Mouse (Mus musculus): ENCODE data around the gene Fgf8. TPM values are rescaled to one million over a fixed set of nuclear protein-coding genes. Genes with fewer than 3 reads are reported as not detected.

The Fgf8 gene
- polyA plus RNA-seq, 1 experiment from 2014 or later = 0.47 TPM

- 74% methylated on average over 5 of the region's 5 CpGs for whole genome bisulfite sequencing
- H3K36me3 ChIP-seq (ENCODE audit: control insufficient read depth, insufficient read depth) = no peaks in the 10 kb centered on the region
- H3K4me1 ChIP-seq (ENCODE audit: control insufficient read depth, insufficient read depth, low read length) = peaks cover 11% of the 10 kb centered on the region
- H3K4me3 ChIP-seq (ENCODE audit: low read length) = no peak overlapping the region
- H3K4me2 ChIP-seq (ENCODE audit: low read depth, low read length) = no peak overlapping the region
- no peak for ATAC-seq (replicated peaks; ENCODE audit: extremely low read depth, insufficient read depth, low FRiP score)
- H3K27ac ChIP-seq (ENCODE audit: low read length) = no peak overlapping the region
- H3K27me3 ChIP-seq (ENCODE audit: control insufficient read depth, insufficient read depth, low read length) = no peaks in the 10 kb centered on the region
- no peak overlapping the region for H3K9ac ChIP-seq (ENCODE audit: low read length)
- H3K9me3 ChIP-seq (replicated peaks; ENCODE audit: control insufficient read depth, low read length) = no peaks in the 10 kb centered on the region
Observed at GRCm38 (mm10) chr19:45722188-45722587, 20.5 kb downstream of the Fgf8 start.

GRCm38 (mm10) chr19:45718286-45718685, 24.4 kb downstream of the Fgf8 start:
- peak overlapping the region; percentile 60; the same call in 1 of the 2 replicates for H3K9ac ChIP-seq (ENCODE audit: low read length)
- H3K4me2 ChIP-seq (ENCODE audit: low read depth, low read length) = peak overlapping the region; percentile 63
- WGBS = 46% methylated on average over 3 of the region's 3 CpGs
- H3K36me3 ChIP-seq (ENCODE audit: control insufficient read depth, insufficient read depth) = no peaks in the 10 kb centered on the region
- H3K9me3 ChIP-seq (replicated peaks; ENCODE audit: control insufficient read depth, low read length) = no peaks in the 10 kb centered on the region
- H3K27me3 ChIP-seq (ENCODE audit: control insufficient read depth, insufficient read depth, low read length) = no peaks in the 10 kb centered on the region
- ATAC-seq (replicated peaks; ENCODE audit: extremely low read depth, insufficient read depth, low FRiP score) = no peak
- H3K27ac ChIP-seq (ENCODE audit: low read length) = no peak overlapping the region
- peak overlapping the region; percentile 33 for H3K4me3 ChIP-seq (ENCODE audit: low read length)
- peaks cover 14% of the 10 kb centered on the region for H3K4me1 ChIP-seq (ENCODE audit: control insufficient read depth, insufficient read depth, low read length)

GRCm38 (mm10) chr19:45717493-45718220, 25.1 kb downstream of the Fgf8 start:
- Histone ChIP-seq H3K4me1 (ENCODE audit: control insufficient read depth, insufficient read depth, low read length) (peaks cover 14% of the 10 kb centered on the region), H3K4me2 (ENCODE audit: low read depth, low read length) (peak overlapping the region; percentile 63), H3K27me3 (ENCODE audit: control insufficient read depth, insufficient read depth, low read length) (no peaks in the 10 kb centered on the region), H3K4me3 (ENCODE audit: low read length) (peak overlapping the region; percentile 33), H3K9ac (ENCODE audit: low read length) (peak overlapping the region; percentile 60), H3K9me3 (replicated peaks; ENCODE audit: control insufficient read depth, low read length) (no peaks in the 10 kb centered on the region), H3K36me3 (ENCODE audit: control insufficient read depth, insufficient read depth) (no peaks in the 10 kb centered on the region), H3K27ac (ENCODE audit: low read length) (peak overlapping the region; percentile 48; the same call in 1 of the 2 replicates)
- peak; percentile 78 for ATAC-seq (replicated peaks; ENCODE audit: extremely low read depth, insufficient read depth, low FRiP score)
- WGBS = 12% methylated on average over 16 of the region's 16 CpGs

GRCm38 (mm10) chr19:45708704-45709103, 34.0 kb downstream of the Fgf8 start:
- WGBS = 73% methylated on average over 3 of the region's 3 CpGs
- Histone ChIP-seq H3K36me3 (ENCODE audit: control insufficient read depth, insufficient read depth) (no peaks in the 10 kb centered on the region), H3K27ac (ENCODE audit: low read length) (no peak overlapping the region), H3K27me3 (ENCODE audit: control insufficient read depth, insufficient read depth, low read length) (no peaks in the 10 kb centered on the region), H3K4me1 (ENCODE audit: control insufficient read depth, insufficient read depth, low read length) (no peaks in the 10 kb centered on the region), H3K9ac (ENCODE audit: low read length) (no peak overlapping the region), H3K4me2 (ENCODE audit: low read depth, low read length) (no peak overlapping the region), H3K4me3 (ENCODE audit: low read length) (no peak overlapping the region), H3K9me3 (replicated peaks; ENCODE audit: control insufficient read depth, low read length) (no peaks in the 10 kb centered on the region)
- no peak for ATAC-seq (replicated peaks; ENCODE audit: extremely low read depth, insufficient read depth, low FRiP score)

- ATAC-seq (replicated peaks; ENCODE audit: extremely low read depth, insufficient read depth, low FRiP score) = peak; percentile 70; the same call in 1 of the 2 replicates
- H3K4me1 ChIP-seq (ENCODE audit: control insufficient read depth, insufficient read depth, low read length) = peaks cover 15% of the 10 kb centered on the region
- no peaks in the 10 kb centered on the region for H3K27me3 ChIP-seq (ENCODE audit: control insufficient read depth, insufficient read depth, low read length)
- peak overlapping the region; percentile 12; the same call in 1 of the 2 replicates for H3K9ac ChIP-seq (ENCODE audit: low read length)
- peak overlapping the region; percentile 80 for H3K27ac ChIP-seq (ENCODE audit: low read length)
- WGBS = 16% methylated on average over 6 of the region's 6 CpGs
- peak overlapping the region; percentile 47 for H3K4me2 ChIP-seq (ENCODE audit: low read depth, low read length)
- H3K36me3 ChIP-seq (ENCODE audit: control insufficient read depth, insufficient read depth) = no peaks in the 10 kb centered on the region
- H3K4me3 ChIP-seq (ENCODE audit: low read length) = 0 out of 2 replicates have a peak overlapping the region, but pooled peaks have one; percentile 8
- H3K9me3 ChIP-seq (replicated peaks; ENCODE audit: control insufficient read depth, low read length) = no peaks in the 10 kb centered on the region
Observed at GRCm38 (mm10) chr19:45696281-45696600, 46.5 kb downstream of the Fgf8 start.

- Histone ChIP-seq H3K36me3 (ENCODE audit: control insufficient read depth, insufficient read depth) (no peaks in the 10 kb centered on the region), H3K9me3 (replicated peaks; ENCODE audit: control insufficient read depth, low read length) (no peaks in the 10 kb centered on the region), H3K4me2 (ENCODE audit: low read depth, low read length) (peak overlapping the region; percentile 47), H3K27ac (ENCODE audit: low read length) (peak overlapping the region; percentile 80), H3K27me3 (ENCODE audit: control insufficient read depth, insufficient read depth, low read length) (no peaks in the 10 kb centered on the region), H3K4me1 (ENCODE audit: control insufficient read depth, insufficient read depth, low read length) (peaks cover 15% of the 10 kb centered on the region), H3K4me3 (ENCODE audit: low read length) (0 out of 2 replicates have a peak overlapping the region, but pooled peaks have one; percentile 8), H3K9ac (ENCODE audit: low read length) (peak overlapping the region; percentile 12; the same call in 1 of the 2 replicates)
- 0 out of 2 replicates have a peak, but pooled peaks have one; percentile 28 for ATAC-seq (replicated peaks; ENCODE audit: extremely low read depth, insufficient read depth, low FRiP score)
- 28% methylated on average over 25 of the region's 25 CpGs for WGBS
Observed at GRCm38 (mm10) chr19:45695496-45696280, 47.0 kb downstream of the Fgf8 start.

GRCm38 (mm10) chr19:45694056-45694455, 48.7 kb downstream of the Fgf8 start:
- H3K4me1 ChIP-seq (ENCODE audit: control insufficient read depth, insufficient read depth, low read length) = peaks cover 15% of the 10 kb centered on the region
- WGBS = 62% methylated on average over 3 of the region's 3 CpGs
- H3K4me2 ChIP-seq (ENCODE audit: low read depth, low read length) = no peak overlapping the region
- H3K27ac ChIP-seq (ENCODE audit: low read length) = no peak overlapping the region
- no peaks in the 10 kb centered on the region for H3K9me3 ChIP-seq (replicated peaks; ENCODE audit: control insufficient read depth, low read length)
- H3K4me3 ChIP-seq (ENCODE audit: low read length) = no peak overlapping the region
- H3K9ac ChIP-seq (ENCODE audit: low read length) = no peak overlapping the region
- no peaks in the 10 kb centered on the region for H3K36me3 ChIP-seq (ENCODE audit: control insufficient read depth, insufficient read depth)
- H3K27me3 ChIP-seq (ENCODE audit: control insufficient read depth, insufficient read depth, low read length) = no peaks in the 10 kb centered on the region
- no peak for ATAC-seq (replicated peaks; ENCODE audit: extremely low read depth, insufficient read depth, low FRiP score)

GRCm38 (mm10) chr19:45692211-45692610, 50.5 kb downstream of the Fgf8 start:
- no peaks in the 10 kb centered on the region for H3K9me3 ChIP-seq (replicated peaks; ENCODE audit: control insufficient read depth, low read length)
- 69% methylated on average over 8 of the region's 8 CpGs for WGBS

GRCm38 (mm10) chr19:45691001-45691535, 51.6 kb downstream of the Fgf8 start:
- no peak overlapping the region for H3K9ac ChIP-seq (ENCODE audit: low read length)
- H3K4me1 ChIP-seq (ENCODE audit: control insufficient read depth, insufficient read depth, low read length) = peaks cover 10% of the 10 kb centered on the region
- no peak overlapping the region for H3K27ac ChIP-seq (ENCODE audit: low read length)
- ATAC-seq (replicated peaks; ENCODE audit: extremely low read depth, insufficient read depth, low FRiP score) = no peak
- no peaks in the 10 kb centered on the region for H3K27me3 ChIP-seq (ENCODE audit: control insufficient read depth, insufficient read depth, low read length)
- no peaks in the 10 kb centered on the region for H3K9me3 ChIP-seq (replicated peaks; ENCODE audit: control insufficient read depth, low read length)
- no peak overlapping the region for H3K4me3 ChIP-seq (ENCODE audit: low read length)
- no peak overlapping the region for H3K4me2 ChIP-seq (ENCODE audit: low read depth, low read length)
- no peaks in the 10 kb centered on the region for H3K36me3 ChIP-seq (ENCODE audit: control insufficient read depth, insufficient read depth)
- 74% methylated on average over 8 of the region's 8 CpGs for WGBS

More at GRCm38 (mm10) chr19:45692211-45692610, 50.5 kb downstream of the Fgf8 start:
- Histone ChIP-seq H3K4me2 (ENCODE audit: low read depth, low read length) (no peak overlapping the region), H3K27ac (ENCODE audit: low read length) (no peak overlapping the region), H3K36me3 (ENCODE audit: control insufficient read depth, insufficient read depth) (no peaks in the 10 kb centered on the region), H3K4me1 (ENCODE audit: control insufficient read depth, insufficient read depth, low read length) (peaks cover 15% of the 10 kb centered on the region), H3K27me3 (ENCODE audit: control insufficient read depth, insufficient read depth, low read length) (no peaks in the 10 kb centered on the region), H3K9ac (ENCODE audit: low read length) (no peak overlapping the region), H3K4me3 (ENCODE audit: low read length) (no peak overlapping the region)
- ATAC-seq (replicated peaks; ENCODE audit: extremely low read depth, insufficient read depth, low FRiP score) = no peak

Measured in heart, embryonic 16.5 days (tissue).